Mouse (Mus musculus): ENCODE data around the gene Rrp9. TPM values are rescaled to one million over a fixed set of nuclear protein-coding genes. Genes with fewer than 3 reads are reported as not detected.
"Not testable (repeated sequence)": the region's sequence is repeated elsewhere in the genome, so short reads cannot be mapped to it uniquely, and the experiment has no call there.

Rrp9 gene
- total RNA-seq, 2 experiments from 2014 or later, result 38.5 to 45.2 TPM

- DNase-seq (ENCODE audit: low spot score in 2 of 2), result peak; percentile 5 to 15
Observed at GRCm38 (mm10) chr9:106473081-106473752, 2.5 kb upstream of the Rrp9 start.

- DNase-seq (ENCODE audit: low spot score in 2 of 2), result peak in 1 of 2 experiments; percentile 14
Observed at GRCm38 (mm10) chr9:106473753-106474105, 2.0 kb upstream of the Rrp9 start.

DNA sequence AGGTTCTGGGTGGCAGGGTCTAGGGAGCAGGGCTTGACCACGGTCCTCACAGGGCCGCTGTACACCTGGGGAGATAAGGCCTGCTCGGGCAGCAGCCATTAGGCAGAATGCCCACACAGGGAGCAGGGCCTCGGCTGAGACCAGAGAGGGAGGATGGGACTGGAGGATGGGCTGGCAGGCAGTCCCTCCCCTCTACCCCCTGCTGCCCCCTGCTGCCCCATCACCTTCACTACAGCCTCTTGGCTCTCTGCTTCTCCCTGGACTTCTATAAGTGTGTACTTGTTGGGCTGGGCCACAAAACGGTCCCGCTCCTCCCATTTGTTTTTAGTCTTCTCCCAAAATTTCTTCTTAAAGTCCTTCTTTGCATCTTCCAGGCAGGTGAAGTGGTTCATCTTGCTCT, 1.3 kb upstream of the Rrp9 start:
- peak; percentile 57 to 67 for DNase-seq (ENCODE audit: low spot score in 2 of 2)

- peak; percentile 4 to 20 for DNase-seq (ENCODE audit: low spot score in 2 of 2)
Observed at GRCm38 (mm10) chr9:106475046-106475445, 717 bp upstream of the Rrp9 start.

- peak in 1 of 2 experiments; percentile 26 for DNase-seq (ENCODE audit: low spot score in 2 of 2)
Observed at GRCm38 (mm10) chr9:106476002-106476923, 500 bp downstream of the Rrp9 start.

GRCm38 (mm10) chr9:106476924-106477484, 1.2 kb downstream of the Rrp9 start, which contains the start of gene Parp3:
Gene Parp3 (minus strand): TSS chr9:106476949.
- DNase-seq (ENCODE audit: low spot score in 2 of 2), result peak; percentile 99

DNA sequence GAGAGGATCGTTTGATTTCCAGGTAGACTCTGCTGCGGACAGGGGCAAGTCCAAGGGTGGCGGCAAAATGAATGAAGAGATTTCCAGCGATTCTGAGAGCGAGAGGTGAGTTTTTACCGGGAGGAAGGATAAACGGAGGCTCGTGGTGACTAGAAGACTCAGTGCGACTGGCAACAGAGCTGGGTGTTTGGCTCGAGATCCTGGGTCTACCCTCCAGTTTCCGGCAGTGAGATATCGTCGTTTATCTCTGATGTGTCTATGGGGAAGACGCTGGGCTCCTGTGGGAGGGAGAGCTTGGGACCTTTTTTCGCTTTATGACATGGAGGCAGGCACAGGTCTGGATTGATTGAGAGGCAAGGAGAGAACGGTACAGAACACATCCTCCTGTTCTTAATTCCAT, 1.9 kb downstream of the Rrp9 start:
- peak; percentile 4 to 10 for DNase-seq (ENCODE audit: low spot score in 2 of 2)

DNA sequence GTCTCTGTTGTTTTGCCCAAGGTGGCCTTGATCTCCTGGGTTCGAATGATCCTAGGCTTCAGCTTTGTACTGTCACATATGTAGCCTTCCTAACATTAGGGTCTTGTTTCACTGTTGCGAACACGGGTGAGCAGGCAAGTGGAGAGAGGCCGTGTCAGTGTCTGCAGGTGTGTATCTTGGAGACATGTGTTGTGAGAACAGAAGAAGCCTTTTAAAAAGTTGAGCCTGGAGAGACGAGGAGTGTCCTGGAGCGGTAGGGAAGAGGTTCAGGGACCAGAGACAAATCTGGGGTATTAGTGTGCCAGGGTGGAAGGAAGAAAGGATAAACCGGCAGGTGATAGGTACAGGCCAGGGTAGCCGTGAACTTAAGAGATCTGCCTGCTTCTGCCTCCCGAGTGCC, 2.3 kb downstream of the Rrp9 start:
- DNase-seq (ENCODE audit: low spot score in 2 of 2), result peak; percentile 1 to 8

- DNase-seq (ENCODE audit: low spot score in 2 of 2), result no peak
Observed at GRCm38 (mm10) chr9:106480541-106480940, 4.8 kb downstream of the Rrp9 start.

- peak in 1 of 2 experiments; percentile 2 for DNase-seq (ENCODE audit: low spot score in 2 of 2)
Observed at GRCm38 (mm10) chr9:106481075-106481474, 5.3 kb downstream of the Rrp9 start.

GRCm38 (mm10) chr9:106481676-106482075, 5.9 kb downstream of the Rrp9 start:
- DNase-seq (ENCODE audit: low spot score in 2 of 2), result no peak

DNA sequence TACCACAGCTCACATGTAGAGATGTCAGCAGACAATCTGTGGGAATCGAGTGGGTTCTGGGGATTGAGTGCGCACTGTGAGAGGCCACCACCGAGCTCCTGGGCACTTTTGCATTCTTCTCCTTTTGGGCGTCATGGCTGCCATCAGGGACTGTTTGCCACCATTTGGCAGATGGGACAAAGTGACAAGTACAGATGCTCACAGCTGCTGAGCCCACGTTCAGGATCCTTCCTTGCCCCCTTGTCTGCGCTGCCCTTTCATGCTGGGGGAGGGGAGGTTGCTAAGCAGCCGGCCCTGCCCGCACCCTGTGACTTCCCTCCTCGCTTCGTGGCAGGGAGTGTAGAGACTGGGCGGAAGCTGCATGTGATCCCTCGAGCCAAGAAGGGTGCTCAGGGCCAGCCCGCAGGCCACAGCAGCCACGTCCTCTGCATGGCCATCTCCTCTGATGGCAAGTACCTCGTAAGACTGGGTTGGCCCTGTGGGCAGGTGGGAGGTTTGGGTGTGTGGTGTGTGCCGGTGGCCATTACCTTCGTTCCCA, 6.9 kb downstream of the Rrp9 start:
- DNase-seq (ENCODE audit: low spot score in 2 of 2), result no peak

DNA sequence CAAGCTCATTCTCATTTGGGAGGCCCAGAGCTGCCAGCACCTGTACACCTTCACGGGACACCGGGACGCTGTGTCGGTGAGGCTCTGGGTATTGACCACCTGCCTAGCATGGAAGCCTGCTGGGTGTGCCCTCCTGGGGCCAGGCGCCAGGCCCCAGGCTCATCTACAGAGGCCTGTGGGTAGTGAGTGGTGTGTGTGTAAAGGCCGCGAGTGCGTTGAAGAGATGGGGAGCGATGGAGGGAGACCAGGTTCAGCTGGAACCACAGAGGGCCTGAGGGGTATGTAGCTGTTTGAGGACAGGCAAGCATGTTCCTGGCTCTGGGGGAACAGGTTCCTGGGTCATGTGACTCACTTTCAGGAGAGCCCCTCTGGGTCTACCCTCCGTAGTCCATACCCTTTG, 7.4 kb downstream of the Rrp9 start:
- no peak for DNase-seq (ENCODE audit: low spot score in 2 of 2)

DNA sequence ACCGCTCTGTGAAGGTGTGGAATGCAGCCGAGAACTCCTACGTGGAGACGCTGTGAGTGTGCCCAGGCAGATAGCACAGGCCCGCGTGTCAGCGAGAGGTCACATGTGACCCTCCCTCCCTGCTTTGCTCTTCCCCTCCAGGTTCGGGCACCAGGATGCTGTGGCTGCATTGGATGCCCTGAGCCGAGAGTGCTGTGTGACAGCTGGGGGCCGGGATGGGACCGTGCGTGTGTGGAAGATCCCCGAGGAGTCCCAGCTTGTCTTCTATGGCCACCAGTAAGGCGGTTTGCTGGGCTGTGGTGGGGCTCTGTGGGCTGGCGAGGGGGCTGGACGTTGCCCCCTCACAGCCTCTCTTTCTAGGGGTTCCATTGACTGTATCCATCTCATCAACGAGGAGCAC, 7.8 kb downstream of the Rrp9 start:
- DNase-seq (ENCODE audit: low spot score in 2 of 2), result no peak

DNA sequence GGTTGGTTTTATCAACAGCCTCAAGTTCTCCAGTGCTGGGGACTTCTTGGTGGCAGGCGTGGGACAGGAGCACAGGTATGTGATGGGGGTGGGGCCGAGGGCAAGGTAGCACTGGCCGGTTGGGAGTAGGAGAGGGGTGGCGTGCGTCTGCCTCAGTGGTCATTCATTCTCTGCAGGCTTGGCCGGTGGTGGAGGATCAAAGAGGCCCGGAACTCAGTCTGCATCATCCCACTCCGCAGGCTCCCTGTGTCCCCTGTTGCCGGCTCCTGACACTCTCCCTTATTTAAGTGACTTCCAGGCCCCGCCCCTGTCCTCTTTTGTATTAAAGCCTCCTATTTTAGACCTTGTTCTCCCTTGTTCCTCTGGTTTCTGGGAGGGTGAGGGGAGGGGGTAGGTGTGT, 9.3 kb downstream of the Rrp9 start:
- DNase-seq (ENCODE audit: low spot score in 2 of 2), result no peak

DNA sequence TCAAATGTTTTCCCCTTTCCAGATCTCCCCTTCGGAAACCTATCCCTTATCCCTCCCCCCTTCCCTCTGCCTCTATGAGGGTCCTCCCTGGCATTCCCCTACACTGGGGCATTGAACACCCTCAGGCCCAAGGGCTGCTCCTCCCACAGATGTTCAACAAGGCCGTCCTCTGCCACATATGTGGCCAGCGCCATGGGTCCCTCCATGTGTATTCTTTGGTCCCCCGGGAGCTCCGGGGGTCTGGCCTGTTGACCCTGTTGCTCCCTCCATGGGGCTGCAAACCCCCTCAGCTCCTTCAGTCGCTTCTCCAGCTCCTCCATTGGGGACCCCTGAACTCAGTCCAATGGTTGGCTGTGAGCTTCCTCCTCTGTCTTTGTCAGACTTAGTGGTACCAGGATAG, 11.8 kb downstream of the Rrp9 start:
- not testable (repeated sequence) for DNase-seq (ENCODE audit: low spot score in 2 of 2)

- DNase-seq (ENCODE audit: low spot score in 2 of 2), result no peak
Observed at GRCm38 (mm10) chr9:106499667-106500066, 23.9 kb downstream of the Rrp9 start, which contains the start of gene Iqcf1. Gene Iqcf1 (plus strand): TSS chr9:106499967.

DNA sequence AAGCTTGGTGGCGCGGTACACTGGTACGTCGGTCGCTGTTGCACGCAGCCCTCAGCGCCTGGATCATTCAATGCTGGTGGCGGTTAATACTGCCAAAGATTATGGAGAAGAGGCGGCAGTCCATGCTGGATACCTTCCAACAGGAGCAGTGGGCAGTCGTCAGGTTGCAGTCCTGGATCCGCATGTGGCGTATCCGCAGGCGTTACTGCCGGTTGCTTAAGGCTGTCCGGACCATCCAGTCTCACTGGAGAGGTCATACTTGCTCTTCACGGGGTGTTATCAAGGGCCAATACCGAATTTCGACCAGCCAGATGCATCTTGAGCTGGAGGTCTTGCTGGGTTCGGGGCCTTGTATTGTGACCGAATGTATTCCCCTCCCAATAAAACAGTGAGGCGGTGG, 26.1 kb downstream of the Rrp9 start:
- no peak for DNase-seq (ENCODE audit: low spot score in 2 of 2)

- DNase-seq (ENCODE audit: low spot score in 2 of 2), result no peak
Observed at GRCm38 (mm10) chr9:106504246-106504645, 28.5 kb downstream of the Rrp9 start.

DNA sequence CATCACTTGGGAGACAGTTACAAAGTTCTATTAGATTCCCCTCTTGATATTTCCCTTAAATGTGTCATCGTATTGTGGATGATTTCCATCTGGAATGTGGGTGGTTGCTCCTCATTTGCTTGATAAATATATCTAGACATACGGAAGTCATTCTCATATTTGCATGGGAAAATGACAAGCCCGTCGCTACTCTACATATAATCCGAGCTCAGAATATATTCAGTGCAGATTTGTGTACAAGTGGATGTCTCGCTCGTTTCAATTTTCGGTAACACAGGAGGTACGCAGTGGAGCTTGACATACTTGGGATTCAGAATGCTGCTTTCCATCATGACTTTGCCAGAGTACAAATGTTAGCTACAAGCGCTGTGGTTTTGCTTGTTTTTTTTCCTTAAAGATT, 33.6 kb downstream of the Rrp9 start:
- no peak for DNase-seq (ENCODE audit: low spot score in 2 of 2)

DNA sequence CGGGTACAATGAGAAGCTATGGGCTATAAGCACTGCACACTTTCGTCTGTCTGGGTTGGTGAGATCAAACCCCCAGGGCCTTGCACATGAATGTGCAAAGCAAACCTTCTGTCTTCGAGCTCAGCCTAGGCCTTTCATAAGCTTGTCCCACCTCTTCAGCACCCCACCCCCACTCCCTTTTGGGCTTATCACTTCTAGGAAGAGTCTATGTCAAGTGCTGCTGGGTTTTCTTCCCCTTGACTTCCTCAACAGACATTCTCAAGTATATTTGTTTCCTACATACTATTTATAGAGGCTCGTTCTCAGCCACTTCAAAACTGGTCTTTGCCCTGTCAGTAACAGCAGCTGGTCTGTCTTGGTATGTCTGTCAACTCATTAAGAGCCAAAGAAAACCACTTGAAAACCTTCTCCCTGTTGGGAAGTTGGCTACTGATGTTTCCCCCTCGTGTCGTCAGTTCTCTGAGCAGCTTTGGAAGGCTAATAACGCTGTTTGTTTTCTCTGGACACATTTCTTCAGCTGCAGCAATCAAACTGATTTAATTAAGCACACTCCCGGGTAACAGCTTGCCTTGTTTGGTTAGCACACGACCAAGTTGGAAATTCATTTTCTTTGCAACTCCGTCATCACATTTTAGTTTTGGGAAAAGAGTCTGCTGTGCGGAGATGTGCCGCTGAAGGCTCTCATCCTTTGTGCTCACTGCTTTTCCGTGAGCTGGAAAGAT, 37.1 kb downstream of the Rrp9 start:
- DNase-seq (ENCODE audit: low spot score in 2 of 2), result peak in 1 of 2 experiments; percentile 11

Measured in layer of hippocampus, postnatal 10 days (tissue).